Mouse (Mus musculus): ENCODE measurements at regions not wholly inside any gene's neighbourhood (a gene's known extent, or its start where the extent isn't known, plus 50 kb on each side); places are given as distances from the start of the nearest gene placed in this dataset.

GRCm38 (mm10) chr17:85881046-85881445 is 193.0 kb upstream of the Six2 start:
- H3K36me3 ChIP-seq (ENCODE audit: control insufficient read depth, insufficient read depth, low read length): no peaks in the 10 kb centered on the region
- H3K27me3 ChIP-seq (ENCODE audit: control insufficient read depth, insufficient read depth, low read length): peaks cover 8% of the 10 kb centered on the region; the same call in 1 of the 2 replicates
- peaks cover 6% of the 10 kb centered on the region for H3K4me1 ChIP-seq (ENCODE audit: control insufficient read depth, insufficient read depth, low read length)
- DNase-seq (ENCODE audit: extremely low read depth, low read depth, low spot score): no peak
- no peak overlapping the region for H3K9ac ChIP-seq (ENCODE audit: low read depth, low read length)
- no peak for TF ChIP-seq CTCF (IDR thresholded peaks at IDR 0.05; ENCODE audit: low read depth, low read length)
- TF ChIP-seq POLR2A (IDR thresholded peaks at IDR 0.05; ENCODE audit: extremely low read depth, insufficient read depth, low read length): no peak
- no peak overlapping the region for H3K4me3 ChIP-seq (ENCODE audit: insufficient read depth, low read depth, low read length)
- 73% methylated on average over 5 of the region's 5 CpGs for WGBS
- H3K27ac ChIP-seq (replicated peaks; ENCODE audit: insufficient read depth, low read depth, low read length): no peak overlapping the region
- H3K79me2 ChIP-seq (ENCODE audit: control insufficient read depth, insufficient read depth, low read length): no peaks in the 10 kb centered on the region

- 63% methylated on average over 3 of the region's 3 CpGs for WGBS
- peak; percentile 74 for TF ChIP-seq CTCF (IDR thresholded peaks at IDR 0.05; ENCODE audit: low read depth, low read length)
- TF ChIP-seq POLR2A (IDR thresholded peaks at IDR 0.05; ENCODE audit: extremely low read depth, insufficient read depth, low read length): no peak
- Histone ChIP-seq H3K27ac (replicated peaks; ENCODE audit: insufficient read depth, low read depth, low read length) (no peak overlapping the region), H3K27me3 (ENCODE audit: control insufficient read depth, insufficient read depth, low read length) (peaks cover 6% of the 10 kb centered on the region; the same call in 1 of the 2 replicates), H3K9ac (ENCODE audit: low read depth, low read length) (no peak overlapping the region), H3K79me2 (ENCODE audit: control insufficient read depth, insufficient read depth, low read length) (no peaks in the 10 kb centered on the region), H3K36me3 (ENCODE audit: control insufficient read depth, insufficient read depth, low read length) (no peaks in the 10 kb centered on the region), H3K4me1 (ENCODE audit: control insufficient read depth, insufficient read depth, low read length) (peaks cover 4% of the 10 kb centered on the region), H3K4me3 (ENCODE audit: insufficient read depth, low read depth, low read length) (no peak overlapping the region)
- peak; percentile 32 for DNase-seq (ENCODE audit: extremely low read depth, low read depth, low spot score)
Measured at GRCm38 (mm10) chr17:85877426-85877825, 189.4 kb upstream of the Six2 start.

- Histone ChIP-seq H3K79me2 (ENCODE audit: control insufficient read depth, insufficient read depth, low read length) (no peaks in the 10 kb centered on the region), H3K4me3 (ENCODE audit: insufficient read depth, low read depth, low read length) (no peak overlapping the region), H3K4me1 (ENCODE audit: control insufficient read depth, insufficient read depth, low read length) (peaks cover under 1% of the 10 kb centered on the region), H3K36me3 (ENCODE audit: control insufficient read depth, insufficient read depth, low read length) (no peaks in the 10 kb centered on the region), H3K9ac (ENCODE audit: low read depth, low read length) (no peak overlapping the region), H3K27me3 (ENCODE audit: control insufficient read depth, insufficient read depth, low read length) (peaks cover 6% of the 10 kb centered on the region; the same call in 1 of the 2 replicates), H3K27ac (replicated peaks; ENCODE audit: insufficient read depth, low read depth, low read length) (no peak overlapping the region)
- TF ChIP-seq CTCF (IDR thresholded peaks at IDR 0.05; ENCODE audit: low read depth, low read length) (no peak), POLR2A (IDR thresholded peaks at IDR 0.05; ENCODE audit: extremely low read depth, insufficient read depth, low read length) (no peak)
- 68% methylated on average over 10 of the region's 10 CpGs for WGBS
- DNase-seq (ENCODE audit: extremely low read depth, low read depth, low spot score): no peak
Measured at GRCm38 (mm10) chr17:85876853-85877252, 188.8 kb upstream of the Six2 start.

- Histone ChIP-seq H3K36me3 (ENCODE audit: control insufficient read depth, insufficient read depth, low read length) (no peaks in the 10 kb centered on the region), H3K79me2 (ENCODE audit: control insufficient read depth, insufficient read depth, low read length) (no peaks in the 10 kb centered on the region), H3K4me1 (ENCODE audit: control insufficient read depth, insufficient read depth, low read length) (no peaks in the 10 kb centered on the region), H3K4me3 (ENCODE audit: insufficient read depth, low read depth, low read length) (no peak overlapping the region), H3K27ac (replicated peaks; ENCODE audit: insufficient read depth, low read depth, low read length) (no peak overlapping the region), H3K9ac (ENCODE audit: low read depth, low read length) (no peak overlapping the region), H3K27me3 (ENCODE audit: control insufficient read depth, insufficient read depth, low read length) (peaks cover 6% of the 10 kb centered on the region; the same call in 1 of the 2 replicates)
- WGBS: 35% methylated on average over 13 of the region's 13 CpGs
- TF ChIP-seq POLR2A (IDR thresholded peaks at IDR 0.05; ENCODE audit: extremely low read depth, insufficient read depth, low read length): no peak
- no peak for TF ChIP-seq CTCF (IDR thresholded peaks at IDR 0.05; ENCODE audit: low read depth, low read length)
- no peak for DNase-seq (ENCODE audit: extremely low read depth, low read depth, low spot score)
Measured at GRCm38 (mm10) chr17:85873853-85874586, 185.9 kb upstream of the Six2 start.

- TF ChIP-seq POLR2A (IDR thresholded peaks at IDR 0.05; ENCODE audit: extremely low read depth, insufficient read depth, low read length): no peak
- no peak for TF ChIP-seq CTCF (IDR thresholded peaks at IDR 0.05; ENCODE audit: low read depth, low read length)
- peaks cover 6% of the 10 kb centered on the region; the same call in 1 of the 2 replicates for H3K27me3 ChIP-seq (ENCODE audit: control insufficient read depth, insufficient read depth, low read length)
- 63% methylated on average over 6 of the region's 6 CpGs for WGBS
Measured at GRCm38 (mm10) chr17:85872903-85873413, 184.9 kb upstream of the Six2 start.

GRCm38 (mm10) chr17:85870406-85870805 is 182.3 kb upstream of the Six2 start:
- Histone ChIP-seq H3K4me1 (ENCODE audit: control insufficient read depth, insufficient read depth, low read length) (no peaks in the 10 kb centered on the region), H3K36me3 (ENCODE audit: control insufficient read depth, insufficient read depth, low read length) (no peaks in the 10 kb centered on the region), H3K79me2 (ENCODE audit: control insufficient read depth, insufficient read depth, low read length) (no peaks in the 10 kb centered on the region), H3K4me3 (ENCODE audit: insufficient read depth, low read depth, low read length) (no peak overlapping the region), H3K9ac (ENCODE audit: low read depth, low read length) (no peak overlapping the region), H3K27ac (replicated peaks; ENCODE audit: insufficient read depth, low read depth, low read length) (no peak overlapping the region), H3K27me3 (ENCODE audit: control insufficient read depth, insufficient read depth, low read length) (peaks cover 2% of the 10 kb centered on the region; the same call in 1 of the 2 replicates)
- 63% methylated on average over 8 of the region's 8 CpGs for WGBS
- DNase-seq (ENCODE audit: extremely low read depth, low read depth, low spot score): no peak
- TF ChIP-seq POLR2A (IDR thresholded peaks at IDR 0.05; ENCODE audit: extremely low read depth, insufficient read depth, low read length) (no peak), CTCF (IDR thresholded peaks at IDR 0.05; ENCODE audit: low read depth, low read length) (no peak)

More at GRCm38 (mm10) chr17:85872903-85873413, 184.9 kb upstream of the Six2 start:
- H3K79me2 ChIP-seq (ENCODE audit: control insufficient read depth, insufficient read depth, low read length): no peaks in the 10 kb centered on the region
- no peak overlapping the region for H3K27ac ChIP-seq (replicated peaks; ENCODE audit: insufficient read depth, low read depth, low read length)
- no peak overlapping the region for H3K4me3 ChIP-seq (ENCODE audit: insufficient read depth, low read depth, low read length)
- no peak for DNase-seq (ENCODE audit: extremely low read depth, low read depth, low spot score)
- no peaks in the 10 kb centered on the region for H3K36me3 ChIP-seq (ENCODE audit: control insufficient read depth, insufficient read depth, low read length)
- no peak overlapping the region for H3K9ac ChIP-seq (ENCODE audit: low read depth, low read length)
- H3K4me1 ChIP-seq (ENCODE audit: control insufficient read depth, insufficient read depth, low read length): no peaks in the 10 kb centered on the region

All from liver, adult 2 months (tissue).